13 mouse cellular contexts compared by ENCODE assay signal in genomic region chr6:86874711-86875375, GRCm38 (mm10). TPM values are rescaled to one million over a fixed set of nuclear protein-coding genes. Genes with fewer than 3 reads are reported as not detected.
DNase-seq lines count a peak whose midpoint lies in the region; ATAC-seq lines count a peak whose summit lies in the region.
"Had no signal": no experiment of that assay in that cellular context is flagged by ENCODE, and none has a peak within 500 bp of the region (broad histone marks: within the 10 kb centered on the region; RNA-seq: fewer than 3 reads in every experiment).

No protein-coding gene starts in this region.

- H3K9ac ChIP-seq in embryonic facial prominence, embryonic 14.5 days (ENCODE audit: low read depth, low read length) = no peak overlapping the region
- H3K9ac ChIP-seq in limb, embryonic 12.5 days (replicated peaks) = no peak overlapping the region
- no peak overlapping the region for H3K9ac ChIP-seq in forebrain, embryonic 11.5 days (ENCODE audit: low read length)
- no peak overlapping the region for H3K9ac ChIP-seq in forebrain, embryonic 14.5 days (ENCODE audit: low read length)
- H3K9ac ChIP-seq: liver, embryonic 14.5 days had no signal

- H3K36me3 ChIP-seq in embryonic facial prominence, embryonic 14.5 days (ENCODE audit: control insufficient read depth, insufficient read depth, low read length) = 0 out of 2 replicates have a peak, but pooled peaks cover 4% of the 10 kb centered on the region
- H3K36me3 ChIP-seq in embryonic facial prominence, embryonic 10.5 days (replicated peaks) = peaks cover 16% of the 10 kb centered on the region; the same call in 1 of the 2 replicates
- H3K36me3 ChIP-seq in limb, embryonic 12.5 days = peaks cover 10% of the 10 kb centered on the region; the same call in 1 of the 2 replicates
- H3K36me3 ChIP-seq in limb, embryonic 10.5 days = peaks cover 11% of the 10 kb centered on the region
- no peaks in the 10 kb centered on the region; the same call in 1 of the 2 replicates for H3K36me3 ChIP-seq in forebrain, embryonic 11.5 days (ENCODE audit: control insufficient read depth, insufficient read depth, low read length)
- no peaks in the 10 kb centered on the region for H3K36me3 ChIP-seq in forebrain, embryonic 14.5 days (ENCODE audit: control insufficient read depth, insufficient read depth, low read length)

- no peak for DNase-seq in embryonic facial prominence, embryonic 14.5 days (ENCODE audit: low spot score)
- no peak for DNase-seq in embryonic facial prominence, embryonic 10.5 days (ENCODE audit: low spot score)
- DNase-seq in limb, embryonic 10.5 days (ENCODE audit: low spot score) = no peak
- peak; percentile 56 for DNase-seq in Muller cell, postnatal 12 days (ENCODE audit: inconsistent ontology term)
- DNase-seq in kidney, postnatal 25 days = peak; percentile 50 to 68
- no peak for DNase-seq in forebrain, embryonic 11.5 days (ENCODE audit: low spot score)
- no peak for DNase-seq in forebrain, embryonic 14.5 days (ENCODE audit: low spot score)
- DNase-seq: right cerebral cortex, postnatal 25 days had no signal

- no peak for ATAC-seq in embryonic facial prominence, embryonic 14.5 days (ENCODE audit: low read depth)
- no peak for ATAC-seq in limb, embryonic 12.5 days (ENCODE audit: insufficient number of reproducible peaks, insufficient read depth, low FRiP score, low TSS enrichment, low read depth)
- no peak for ATAC-seq in forebrain, embryonic 11.5 days (replicated peaks; ENCODE audit: low FRiP score)
- no peak for ATAC-seq in forebrain, embryonic 14.5 days

- 77% methylated on average over 6 of the region's 6 CpGs for WGBS in embryonic facial prominence, embryonic 14.5 days
- 84% methylated on average over 6 of the region's 6 CpGs for WGBS in embryonic facial prominence, embryonic 10.5 days
- WGBS in limb, embryonic 12.5 days = 84% methylated on average over 6 of the region's 6 CpGs
- 89% methylated on average over 6 of the region's 6 CpGs for WGBS in limb, embryonic 10.5 days
- WGBS in forebrain, embryonic 11.5 days = 84% methylated on average over 6 of the region's 6 CpGs
- 88% methylated on average over 6 of the region's 6 CpGs for WGBS in forebrain, embryonic 14.5 days

- 0 out of 2 replicates have a peak, but pooled peaks cover 6% of the 10 kb centered on the region for H3K4me1 ChIP-seq in embryonic facial prominence, embryonic 14.5 days (ENCODE audit: control insufficient read depth, insufficient read depth, low read length)
- peaks cover 7% of the 10 kb centered on the region for H3K4me1 ChIP-seq in embryonic facial prominence, embryonic 10.5 days
- H3K4me1 ChIP-seq in limb, embryonic 12.5 days (replicated peaks) = peaks cover 6% of the 10 kb centered on the region; the same call in 1 of the 2 replicates
- no peaks in the 10 kb centered on the region for H3K4me1 ChIP-seq in limb, embryonic 10.5 days
- no peaks in the 10 kb centered on the region for H3K4me1 ChIP-seq in forebrain, embryonic 11.5 days (replicated peaks; ENCODE audit: control insufficient read depth, insufficient read depth, low read length)
- H3K4me1 ChIP-seq in forebrain, embryonic 14.5 days (ENCODE audit: control insufficient read depth, insufficient read depth, low read length) = no peaks in the 10 kb centered on the region

- no peak overlapping the region for H3K4me3 ChIP-seq in embryonic facial prominence, embryonic 14.5 days (ENCODE audit: low read depth, low read length)
- no peak overlapping the region for H3K4me3 ChIP-seq in embryonic facial prominence, embryonic 10.5 days
- no peak overlapping the region for H3K4me3 ChIP-seq in limb, embryonic 12.5 days (replicated peaks)
- H3K4me3 ChIP-seq in limb, embryonic 10.5 days = no peak overlapping the region
- H3K4me3 ChIP-seq in forebrain, embryonic 11.5 days (ENCODE audit: low read depth, low read length) = no peak overlapping the region
- no peak overlapping the region for H3K4me3 ChIP-seq in forebrain, embryonic 14.5 days (ENCODE audit: low read depth, low read length)
- H3K4me3 ChIP-seq: myocyte had no signal

- no peaks in the 10 kb centered on the region for H3K9me3 ChIP-seq in embryonic facial prominence, embryonic 14.5 days (ENCODE audit: control insufficient read depth, low read length)
- no peaks in the 10 kb centered on the region for H3K9me3 ChIP-seq in embryonic facial prominence, embryonic 10.5 days
- H3K9me3 ChIP-seq in limb, embryonic 12.5 days = no peaks in the 10 kb centered on the region
- no peaks in the 10 kb centered on the region for H3K9me3 ChIP-seq in limb, embryonic 10.5 days (replicated peaks)
- H3K9me3 ChIP-seq in forebrain, embryonic 11.5 days (ENCODE audit: control insufficient read depth, low read length) = no peaks in the 10 kb centered on the region
- H3K9me3 ChIP-seq in forebrain, embryonic 14.5 days (replicated peaks; ENCODE audit: control insufficient read depth, low read length) = no peaks in the 10 kb centered on the region

- H3K4me2 ChIP-seq in embryonic facial prominence, embryonic 14.5 days (ENCODE audit: low read depth, low read length) = no peak overlapping the region
- H3K4me2 ChIP-seq in limb, embryonic 12.5 days = no peak overlapping the region
- H3K4me2 ChIP-seq in forebrain, embryonic 11.5 days (ENCODE audit: low read depth, low read length, severe bottlenecking) = no peak overlapping the region
- no peak overlapping the region for H3K4me2 ChIP-seq in forebrain, embryonic 14.5 days (ENCODE audit: low read length)
- H3K4me2 ChIP-seq: heart, embryonic 11.5 days had no signal

- peak overlapping the region; percentile 28; the same call in 1 of the 2 replicates for H3K27ac ChIP-seq in embryonic facial prominence, embryonic 14.5 days (replicated peaks; ENCODE audit: low read depth, low read length)
- no peak overlapping the region for H3K27ac ChIP-seq in embryonic facial prominence, embryonic 10.5 days (replicated peaks)
- H3K27ac ChIP-seq in limb, embryonic 12.5 days = 0 out of 2 replicates have a peak overlapping the region, but pooled peaks have one; percentile 17
- no peak overlapping the region for H3K27ac ChIP-seq in limb, embryonic 10.5 days
- H3K27ac ChIP-seq in forebrain, embryonic 11.5 days (ENCODE audit: low read depth, low read length) = no peak overlapping the region
- H3K27ac ChIP-seq in forebrain, embryonic 14.5 days (ENCODE audit: low read depth, low read length) = no peak overlapping the region
- H3K27ac ChIP-seq: kidney, postnatal 0 days; liver, embryonic 14.5 days had no signal

- H3K27me3 ChIP-seq in embryonic facial prominence, embryonic 14.5 days (replicated peaks; ENCODE audit: control insufficient read depth, insufficient read depth, low read length) = no peaks in the 10 kb centered on the region
- no peaks in the 10 kb centered on the region for H3K27me3 ChIP-seq in embryonic facial prominence, embryonic 10.5 days (replicated peaks; ENCODE audit: low read depth, poor library complexity, severe bottlenecking)
- H3K27me3 ChIP-seq in limb, embryonic 12.5 days = no peaks in the 10 kb centered on the region
- no peaks in the 10 kb centered on the region for H3K27me3 ChIP-seq in limb, embryonic 10.5 days (ENCODE audit: low read depth, poor library complexity, severe bottlenecking)
- H3K27me3 ChIP-seq in forebrain, embryonic 11.5 days (ENCODE audit: control insufficient read depth, insufficient read depth, low read length) = no peaks in the 10 kb centered on the region
- H3K27me3 ChIP-seq in forebrain, embryonic 14.5 days (replicated peaks; ENCODE audit: control insufficient read depth, insufficient read depth, low read length) = no peaks in the 10 kb centered on the region

RNA-seq across cellular contexts. Expression of gene Aak1, which starts 25.5 kb away (rescaled TPM):
- polyA plus RNA-seq in embryonic facial prominence, embryonic 14.5 days (2014; fragmentation: Nextera tagmentation; extraction: Ambion mirVana) = 17.8 and 22.4 TPM in 2 replicates
- 11.3 and 13.3 TPM in 2 replicates for polyA plus RNA-seq in embryonic facial prominence, embryonic 10.5 days (2016; fragmentation: Nextera tagmentation; extraction: Ambion mirVana)
- 15.6 and 18.8 TPM in 2 replicates for polyA plus RNA-seq in limb, embryonic 12.5 days (2016; fragmentation: Nextera tagmentation; extraction: Ambion mirVana)
- polyA plus RNA-seq in limb, embryonic 10.5 days (2016; fragmentation: Nextera tagmentation; extraction: Ambion mirVana) = 11.2 and 13.3 TPM in 2 replicates
- 21.9 and 23.2 TPM in 2 replicates for polyA plus RNA-seq in forebrain, embryonic 11.5 days (2014; fragmentation: Nextera tagmentation; extraction: Ambion mirVana)
- polyA plus RNA-seq in forebrain, embryonic 14.5 days (2014; fragmentation: Nextera tagmentation; extraction: Ambion mirVana) = 23.5 and 30.9 TPM in 2 replicates

Comparison
In these comparisons a context has a peak if more than half of its experiments do, and no peak if none do; other contexts are left out.
1. H3K27ac ChIP-seq: peak in embryonic facial prominence, embryonic 14.5 days (single experiment) and limb, embryonic 12.5 days (single experiment); none in embryonic facial prominence, embryonic 10.5 days (single experiment), limb, embryonic 10.5 days (single experiment), forebrain, embryonic 11.5 days (single experiment) and forebrain, embryonic 14.5 days (single experiment).
2. DNase-seq: peak in Muller cell, postnatal 12 days (single experiment) and kidney, postnatal 25 days (2 of 2); none in embryonic facial prominence, embryonic 14.5 days (single experiment), embryonic facial prominence, embryonic 10.5 days (single experiment), limb, embryonic 10.5 days (single experiment), forebrain, embryonic 11.5 days (single experiment) and forebrain, embryonic 14.5 days (single experiment).